Mouse (Mus musculus) cerebellum, adult 11 months (tissue): ENCODE measurements around the gene Hmgcll1.
"Not testable (repeated sequence)": the region's sequence is repeated elsewhere in the genome, so short reads cannot be mapped to it uniquely, and the experiment has no call there.

ENCODE experiments used
- DNase-seq: peaks from one replicate; pipeline ENCODE4 v3.0.0; 2022

The Hmgcll1 gene

GRCm38 (mm10) chr9:76061492-76061891 lies 46.8 kb downstream of the Hmgcll1 start:
- no peak for DNase-seq

- no peak for DNase-seq
Observed at GRCm38 (mm10) chr9:76064164-76064563, 49.5 kb downstream of the Hmgcll1 start.

- DNase-seq: no peak
Observed at GRCm38 (mm10) chr9:76091561-76091960, 76.9 kb downstream of the Hmgcll1 start.

GRCm38 (mm10) chr9:76097221-76097620 lies 82.6 kb downstream of the Hmgcll1 start:
- no peak for DNase-seq

- DNase-seq: no peak
Observed at GRCm38 (mm10) chr9:76099981-76100380, 85.3 kb downstream of the Hmgcll1 start.

- not testable (repeated sequence) for DNase-seq
Observed at GRCm38 (mm10) chr9:76104416-76104815, 89.8 kb downstream of the Hmgcll1 start.

- DNase-seq: no peak
Observed at GRCm38 (mm10) chr9:76104846-76105245, 90.2 kb downstream of the Hmgcll1 start.

GRCm38 (mm10) chr9:76122888-76123287 lies 108.2 kb downstream of the Hmgcll1 start:
- DNase-seq: peak; percentile 47

GRCm38 (mm10) chr9:76124249-76124648 lies 109.6 kb downstream of the Hmgcll1 start:
- no peak for DNase-seq

GRCm38 (mm10) chr9:76129353-76129752 lies 114.7 kb downstream of the Hmgcll1 start:
- no peak for DNase-seq

- no peak for DNase-seq
Observed at GRCm38 (mm10) chr9:76134042-76134441, 119.4 kb downstream of the Hmgcll1 start.

- no peak for DNase-seq
Observed at GRCm38 (mm10) chr9:76138378-76139109, 123.9 kb downstream of the Hmgcll1 start.

- no peak for DNase-seq
Observed at GRCm38 (mm10) chr9:76145593-76145992, 130.9 kb downstream of the Hmgcll1 start.

GRCm38 (mm10) chr9:76162446-76162845 lies 147.8 kb downstream of the Hmgcll1 start:
- DNase-seq: no peak

- no peak for DNase-seq
Observed at GRCm38 (mm10) chr9:76168355-76168754, 153.7 kb downstream of the Hmgcll1 start.

- no peak for DNase-seq
Observed at GRCm38 (mm10) chr9:76172686-76173295, 158.1 kb downstream of the Hmgcll1 start.

- DNase-seq: no peak
Observed at GRCm38 (mm10) chr9:76179221-76179620, 164.6 kb downstream of the Hmgcll1 start.
